Mouse (Mus musculus): Measurements from ENCODE around the gene Suclg2.

GRCm38 (mm10) chr6:95652774-95653173, 65.8 kb downstream of the Suclg2 start:
- no peak for TF ChIP-seq EP300 (IDR thresholded peaks at IDR 0.05; ENCODE audit: low read depth)
- no peak for TF ChIP-seq CTCF (IDR thresholded peaks at IDR 0.05; ENCODE audit: low read depth)

Data from heart, postnatal 0 days (tissue).